Mouse (Mus musculus): ENCODE results near the gene Osbpl2.

- TF ChIP-seq MXI1 (IDR thresholded peaks at IDR 0.05; ENCODE audit: low read depth, low read length) (0 out of 2 replicates have a peak, but pooled peaks have one; percentile 29), GATA1 (IDR thresholded peaks at IDR 0.05; ENCODE audit: low read depth, low read length) (peak; percentile 79), ELF1 (IDR thresholded peaks at IDR 0.05; ENCODE audit: low read depth, low read length) (no peak), CTCF (IDR thresholded peaks at IDR 0.05 in 2 of 3, conservative IDR thresholded peaks at IDR 0.05 in 1 of 3; ENCODE audit: control insufficient read depth in 1 of 3, insufficient read depth in 1 of 3, low read depth in 2 of 3, low read length in 3 of 3, poor library complexity in 1 of 3, severe bottlenecking in 1 of 3) (peak; percentile 21 to 68 (median 66); a peak in 4 of 6 replicates), POLR2A (IDR thresholded peaks at IDR 0.05; ENCODE audit: control insufficient read depth in 1 of 2, insufficient read depth in 1 of 2, low read depth in 1 of 2, low read length in 2 of 2, poor library complexity in 1 of 2) (no peak), ZC3H11A (IDR thresholded peaks at IDR 0.05; ENCODE audit: low read depth, low read length) (peak; percentile 35; the same call in 1 of the 2 replicates), CHD1 (IDR thresholded peaks at IDR 0.05; ENCODE audit: low read depth, low read length) (no peak), HCFC1 (IDR thresholded peaks at IDR 0.05; ENCODE audit: low read depth, low read length) (peak; percentile 55), NELFE (IDR thresholded peaks at IDR 0.05; ENCODE audit: low read depth, low read length) (no peak), USF1 (IDR thresholded peaks at IDR 0.05; ENCODE audit: low read depth, low read length) (no peak)
Observed at GRCm38 (mm10) chr2:180098167-180098566, 20.9 kb upstream of the Osbpl2 start.

Measured in MEL (cell line).